Mouse (Mus musculus): ENCODE results near the gene Abcc12. TPM values are rescaled to one million over a fixed set of nuclear protein-coding genes. Genes with fewer than 3 reads are reported as not detected.
A peak's percentile ranks its signal among the peaks of the same experiment; 100 is the strongest.

Gene Abcc12
- total and polyA plus RNA-seq, 3 experiments, result not detected

DNA sequence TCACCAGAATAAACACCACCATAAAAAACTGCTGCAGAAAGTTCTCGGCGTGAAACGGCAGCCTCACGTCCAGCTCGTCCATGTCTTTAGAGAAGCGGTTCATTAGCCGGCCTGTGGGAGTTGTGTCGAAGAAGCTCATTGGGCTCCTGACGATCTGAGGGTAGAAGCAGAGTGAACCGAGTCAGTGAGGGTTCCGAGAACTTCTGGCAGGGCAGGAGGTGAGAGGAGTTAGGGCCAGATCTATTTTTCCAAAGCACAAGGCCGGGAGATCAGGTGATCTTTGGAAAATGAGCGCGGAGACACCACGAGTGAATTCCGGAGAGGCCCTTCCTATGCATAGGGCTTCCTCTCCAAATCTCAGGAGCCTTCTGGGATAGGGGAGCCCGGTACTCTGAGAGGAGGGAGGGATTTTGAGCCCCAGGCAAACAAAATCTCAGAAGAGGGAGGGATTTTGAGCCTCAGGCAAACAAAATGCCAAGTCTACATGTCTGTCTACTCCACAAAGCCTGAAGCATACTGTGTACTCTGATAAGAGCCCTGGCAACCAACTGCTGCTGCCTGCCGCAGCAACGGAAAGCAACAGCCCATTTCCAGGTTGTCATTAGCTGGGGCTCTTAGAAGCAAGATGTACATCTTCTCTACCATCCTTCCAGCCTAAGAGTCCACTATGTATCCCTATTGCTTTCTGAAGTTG, 53.0 kb downstream of the Abcc12 start:
- Histone ChIP-seq H3K4me2 (ENCODE audit: insufficient read depth, low read depth, poor library complexity, severe bottlenecking) (no peak overlapping the region), H3K9me3 (replicated peaks; ENCODE audit: low read length) (no peaks in the 10 kb centered on the region), H3K79me2 (replicated peaks; ENCODE audit: control insufficient read depth, extremely low read depth, insufficient read depth, poor library complexity, severe bottlenecking) (no peaks in the 10 kb centered on the region), H3K36me3 (replicated peaks in 1 of 2; ENCODE audit: control insufficient read depth in 1 of 2, insufficient read depth in 1 of 2, low read length in 1 of 2) (no peaks in the 10 kb centered on the region), H3K4me1 (ENCODE audit: control insufficient read depth in 1 of 2, insufficient read depth in 2 of 2) (no peaks in the 10 kb centered on the region), H3K27me3 (replicated peaks) (peaks cover 30% of the 10 kb centered on the region), H3K4me3 (replicated peaks in 1 of 3; ENCODE audit: low read depth in 2 of 3, low read length in 2 of 3, poor library complexity in 1 of 3) (no peak overlapping the region), H3K27ac (ENCODE audit: insufficient read depth, low read depth) (no peak overlapping the region), H3K9ac (ENCODE audit: insufficient read depth, low read depth) (no peak overlapping the region)
- no peak for DNase-seq (ENCODE audit: extremely low read depth)
- in situ Hi-C loops (cut with MboI; ENCODE audit: low pct_ligation_motif_present, low pct_unique_long_range_greater_than_20kb, low sequenced_read_pairs) (loop anchor here (25.0 kb wide), 1 partner anchor 840 kb away; no protein-coding TSS in a partner anchor), dilution Hi-C loops (cut with MboI; ENCODE audit: extremely low pct_ligation_motif_present, extremely low pct_unique_long_range_greater_than_20kb, low sequenced_read_pairs) (no loop called here)
- TF ChIP-seq ZC3H11A (IDR thresholded peaks at IDR 0.05; ENCODE audit: low read depth, low read length) (no peak), RCOR1 (conservative IDR thresholded peaks at IDR 0.05; ENCODE audit: low read depth, low read length) (no peak)

GRCm38 (mm10) chr8:86526808-86527207, 53.7 kb downstream of the Abcc12 start:
- Histone ChIP-seq H3K79me2 (replicated peaks; ENCODE audit: control insufficient read depth, extremely low read depth, insufficient read depth, poor library complexity, severe bottlenecking) (no peaks in the 10 kb centered on the region), H3K9me3 (replicated peaks; ENCODE audit: low read length) (no peaks in the 10 kb centered on the region), H3K27ac (ENCODE audit: insufficient read depth, low read depth) (no peak overlapping the region), H3K9ac (ENCODE audit: insufficient read depth, low read depth) (no peak overlapping the region), H3K36me3 (replicated peaks in 1 of 2; ENCODE audit: control insufficient read depth in 1 of 2, insufficient read depth in 1 of 2, low read length in 1 of 2) (no peaks in the 10 kb centered on the region), H3K4me2 (ENCODE audit: insufficient read depth, low read depth, poor library complexity, severe bottlenecking) (no peak overlapping the region), H3K4me1 (ENCODE audit: control insufficient read depth in 1 of 2, insufficient read depth in 2 of 2) (no peaks in the 10 kb centered on the region), H3K4me3 (replicated peaks in 1 of 3; ENCODE audit: low read depth in 2 of 3, low read length in 2 of 3, poor library complexity in 1 of 3) (no peak overlapping the region), H3K27me3 (replicated peaks) (peaks cover 24% of the 10 kb centered on the region)
- TF ChIP-seq POLR2AphosphoS2 (IDR thresholded peaks at IDR 0.05; ENCODE audit: low read depth, low read length) (no peak), MAFK (IDR thresholded peaks at IDR 0.05; ENCODE audit: insufficient replicate concordance, low read length) (no peak)
- dilution Hi-C loops (cut with MboI; ENCODE audit: extremely low pct_ligation_motif_present, extremely low pct_unique_long_range_greater_than_20kb, low sequenced_read_pairs), result no loop called here
- DNase-seq (ENCODE audit: extremely low read depth), result no peak
- in situ Hi-C loops (cut with MboI; ENCODE audit: low pct_ligation_motif_present, low pct_unique_long_range_greater_than_20kb, low sequenced_read_pairs), result loop anchor here (25.0 kb wide), 1 partner anchor 840 kb away; no protein-coding TSS in a partner anchor

DNA sequence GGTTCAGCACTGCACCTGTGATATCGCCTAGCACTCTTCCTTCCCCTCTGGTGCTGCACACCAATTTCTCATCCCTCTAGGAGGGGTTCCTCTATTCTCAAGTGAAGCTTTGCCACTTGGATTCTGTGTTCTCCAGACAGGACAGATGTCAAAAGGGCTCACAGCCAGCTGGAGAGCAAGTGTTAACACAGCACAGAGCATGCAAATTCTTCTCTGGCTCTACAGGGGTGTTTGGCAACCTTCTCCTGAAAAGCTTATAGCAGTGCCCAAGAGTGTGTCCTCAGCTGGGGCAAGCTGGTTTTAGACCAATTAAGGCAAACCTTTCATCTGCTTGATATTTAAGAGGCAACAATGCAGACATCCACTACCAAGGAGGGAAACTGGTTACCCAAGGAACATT, 66.3 kb downstream of the Abcc12 start:
- dilution Hi-C loops (cut with MboI; ENCODE audit: extremely low pct_ligation_motif_present, extremely low pct_unique_long_range_greater_than_20kb, low sequenced_read_pairs), result no loop called here
- H3K4me2 ChIP-seq (ENCODE audit: insufficient read depth, low read depth, poor library complexity, severe bottlenecking), result no peak overlapping the region

GRCm38 (mm10) chr8:86512886-86513285, 67.6 kb downstream of the Abcc12 start:
- no peak overlapping the region for H3K4me2 ChIP-seq (ENCODE audit: insufficient read depth, low read depth, poor library complexity, severe bottlenecking)
- in situ Hi-C loops (cut with MboI; ENCODE audit: low pct_ligation_motif_present, low pct_unique_long_range_greater_than_20kb, low sequenced_read_pairs), result no loop called here
- H3K27ac ChIP-seq (ENCODE audit: insufficient read depth, low read depth), result no peak overlapping the region
- DNase-seq (ENCODE audit: extremely low read depth), result peak; percentile 3
- H3K27me3 ChIP-seq (replicated peaks), result peaks cover 17% of the 10 kb centered on the region
- no peaks in the 10 kb centered on the region for H3K4me1 ChIP-seq (ENCODE audit: control insufficient read depth in 1 of 2, insufficient read depth in 2 of 2)
- H3K9ac ChIP-seq (ENCODE audit: insufficient read depth, low read depth), result no peak overlapping the region
- H3K36me3 ChIP-seq (replicated peaks in 1 of 2; ENCODE audit: control insufficient read depth in 1 of 2, insufficient read depth in 1 of 2, low read length in 1 of 2), result no peaks in the 10 kb centered on the region
- H3K79me2 ChIP-seq (replicated peaks; ENCODE audit: control insufficient read depth, extremely low read depth, insufficient read depth, poor library complexity, severe bottlenecking), result no peaks in the 10 kb centered on the region
- no peaks in the 10 kb centered on the region for H3K9me3 ChIP-seq (replicated peaks; ENCODE audit: low read length)
- TF ChIP-seq UBTF (IDR thresholded peaks at IDR 0.05; ENCODE audit: low read depth, low read length) (no peak), CHD2 (IDR thresholded peaks at IDR 0.05; ENCODE audit: low read length) (no peak), MAX (IDR thresholded peaks at IDR 0.05; ENCODE audit: low read length) (no peak), GABPA (IDR thresholded peaks at IDR 0.05; ENCODE audit: insufficient replicate concordance, low read depth, low read length) (no peak), CTCF (conservative IDR thresholded peaks at IDR 0.05 in 1 of 2, IDR thresholded peaks at IDR 0.05 in 1 of 2; ENCODE audit: low read depth in 2 of 2, low read length in 2 of 2) (no peak), ETS1 (conservative IDR thresholded peaks at IDR 0.05; ENCODE audit: low read depth, low read length) (no peak), TCF12 (IDR thresholded peaks at IDR 0.05; ENCODE audit: low read depth, low read length) (no peak), CHD1 (IDR thresholded peaks at IDR 0.05; ENCODE audit: low read depth, low read length) (no peak), BHLHE40 (IDR thresholded peaks at IDR 0.05; ENCODE audit: low read depth, low read length) (no peak), SIN3A (IDR thresholded peaks at IDR 0.05; ENCODE audit: low read length) (no peak), RAD21 (IDR thresholded peaks at IDR 0.05; ENCODE audit: low read depth, low read length) (no peak), USF1 (IDR thresholded peaks at IDR 0.05; ENCODE audit: low read depth, low read length) (no peak)
- no peak overlapping the region for H3K4me3 ChIP-seq (replicated peaks in 1 of 3; ENCODE audit: low read depth in 2 of 3, low read length in 2 of 3, poor library complexity in 1 of 3)
- dilution Hi-C loops (cut with MboI; ENCODE audit: extremely low pct_ligation_motif_present, extremely low pct_unique_long_range_greater_than_20kb, low sequenced_read_pairs), result no loop called here

More for the DNA sequence above, 66.3 kb downstream of the Abcc12 start:
- in situ Hi-C loops (cut with MboI; ENCODE audit: low pct_ligation_motif_present, low pct_unique_long_range_greater_than_20kb, low sequenced_read_pairs), result no loop called here
- no peak overlapping the region for H3K4me3 ChIP-seq (replicated peaks in 1 of 3; ENCODE audit: low read depth in 2 of 3, low read length in 2 of 3, poor library complexity in 1 of 3)
- H3K36me3 ChIP-seq (replicated peaks in 1 of 2; ENCODE audit: control insufficient read depth in 1 of 2, insufficient read depth in 1 of 2, low read length in 1 of 2), result no peaks in the 10 kb centered on the region
- H3K27ac ChIP-seq (ENCODE audit: insufficient read depth, low read depth), result no peak overlapping the region
- no peak overlapping the region for H3K9ac ChIP-seq (ENCODE audit: insufficient read depth, low read depth)
- no peak for DNase-seq (ENCODE audit: extremely low read depth)
- no peaks in the 10 kb centered on the region for H3K4me1 ChIP-seq (ENCODE audit: control insufficient read depth in 1 of 2, insufficient read depth in 2 of 2)
- no peak for TF ChIP-seq MXI1 (IDR thresholded peaks at IDR 0.05; ENCODE audit: low read depth, low read length)
- H3K9me3 ChIP-seq (replicated peaks; ENCODE audit: low read length), result no peaks in the 10 kb centered on the region
- peaks cover 10% of the 10 kb centered on the region for H3K27me3 ChIP-seq (replicated peaks)
- H3K79me2 ChIP-seq (replicated peaks; ENCODE audit: control insufficient read depth, extremely low read depth, insufficient read depth, poor library complexity, severe bottlenecking), result no peaks in the 10 kb centered on the region
